Mouse (Mus musculus) hindbrain, embryonic 14.5 days (tissue): ENCODE data around the gene Cant1. TPM values are rescaled to one million over a fixed set of nuclear protein-coding genes. Genes with fewer than 3 reads are reported as not detected.

ENCODE experiments used
- ATAC-seq: fragments of 200-750 bp; cut with Nextera tagmentation; 2 replicates; pipeline ENCODE4 v1.8.0; 2017; ENCODE audit warnings: moderate number of reproducible peaks, mild to moderate bottlenecking, moderate TSS enrichment, moderate library complexity; ENCODE audit not compliant: low FRiP score
- DNase-seq: peaks from one replicate; pipeline ENCODE4 v3.0.0-alpha.2; 2015; ENCODE audit warnings: low spot score
- H3K27ac ChIP-seq: fragments of 300-500 bp; sonication (generic); 2 replicates; pipeline ENCODE4 v1.5.1; 2014; ENCODE audit warnings: mild to moderate bottlenecking, moderate library complexity
- H3K27me3 ChIP-seq: fragments of 300-500 bp; sonication (generic); 2 replicates; pipeline ENCODE4 v1.6.1; 2014; ENCODE audit warnings: mild to moderate bottlenecking, low read length, mixed read lengths; ENCODE audit not compliant: control insufficient read depth, insufficient read depth
- H3K36me3 ChIP-seq: fragments of 300-500 bp; sonication (generic); replicated peaks from 2 replicates; pipeline ENCODE4 v1.6.1; 2014; ENCODE audit not compliant: control insufficient read depth, insufficient read depth
- H3K4me1 ChIP-seq: fragments of 300-500 bp; sonication (generic); replicated peaks from 2 replicates; pipeline ENCODE4 v1.6.1; 2014; ENCODE audit warnings: antibody characterized with exemption, low read length, mixed read lengths; ENCODE audit not compliant: control insufficient read depth, insufficient read depth
- H3K4me2 ChIP-seq: fragments of 300-500 bp; sonication (generic); replicated peaks from 2 replicates; pipeline ENCODE4 v1.6.1; 2014; ENCODE audit warnings: mild to moderate bottlenecking, moderate library complexity
- H3K4me3 ChIP-seq: fragments of 300-500 bp; sonication (generic); replicated peaks from 2 replicates; pipeline ENCODE4 v1.5.1; 2014; ENCODE audit warnings: mild to moderate bottlenecking, low read length
- H3K9ac ChIP-seq: fragments of 300-500 bp; sonication (generic); 2 replicates; pipeline ENCODE4 v1.6.1; 2014
- H3K9me3 ChIP-seq: fragments of 300-500 bp; sonication (generic); 2 replicates; pipeline ENCODE4 v1.6.1; 2016; ENCODE audit warnings: low read length; ENCODE audit not compliant: control insufficient read depth
- WGBS: fragments of 180-500 bp; shearing (Covaris S2); extraction: QIAGEN DNeasy Blood & Tissue Kit; methylation state at CpG from one replicate; pipeline ENCODE4 v1.1.7; 2014; 5-methylcytosine and 5-hydroxymethylcytosine counted together
- polyA plus RNA-seq: library from polyadenylated mRNA; unstranded; fragments of >200 nt; fragmentation: Nextera tagmentation; extraction: Ambion mirVana; gene quantifications from 2 replicates; pipeline ENCODE4 v1.2.1, GENCODE M21; 2014

Cant1 gene
- polyA plus RNA-seq, 1 experiment from 2014 or later: 25.4 TPM

- ATAC-seq: no peak
- Histone ChIP-seq H3K4me2 (no peak overlapping the region), H3K27ac (no peak overlapping the region), H3K4me3 (no peak overlapping the region), H3K27me3 (no peaks in the 10 kb centered on the region), H3K4me1 (no peaks in the 10 kb centered on the region), H3K36me3 (no peaks in the 10 kb centered on the region), H3K9me3 (no peaks in the 10 kb centered on the region), H3K9ac (no peak overlapping the region)
- DNase-seq: no peak
- WGBS: 78% methylated on average over 8 of the region's 8 CpGs
Observed at GRCm38 (mm10) chr11:118369657-118370056, 49.2 kb downstream of the Cant1 start.

DNA sequence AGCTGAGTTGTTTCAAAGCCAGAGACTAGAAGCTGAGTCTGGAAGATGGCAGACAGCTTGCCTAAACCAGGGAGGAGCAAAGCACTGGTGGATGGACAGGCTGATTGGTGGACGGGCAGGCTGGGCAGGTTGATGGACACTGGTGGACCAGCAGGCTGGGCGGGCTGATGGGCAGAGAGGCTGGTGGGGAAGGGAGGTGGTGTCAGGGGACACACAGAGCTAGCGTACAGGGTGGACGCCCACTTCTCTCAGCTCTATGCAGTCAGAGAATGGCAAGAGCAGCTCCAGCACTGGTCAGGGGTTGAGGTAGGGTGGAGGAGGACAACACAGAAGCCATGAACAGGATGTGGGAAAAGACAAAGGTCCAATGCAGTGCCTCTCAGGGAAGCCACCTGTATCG lies 49.6 kb downstream of the Cant1 start:
- Histone ChIP-seq H3K36me3 (no peaks in the 10 kb centered on the region), H3K4me3 (no peak overlapping the region), H3K9ac (no peak overlapping the region), H3K9me3 (no peaks in the 10 kb centered on the region), H3K4me2 (no peak overlapping the region), H3K4me1 (no peaks in the 10 kb centered on the region), H3K27ac (no peak overlapping the region), H3K27me3 (no peaks in the 10 kb centered on the region)
- WGBS: 91% methylated on average over 5 of the region's 5 CpGs
- DNase-seq: no peak
- ATAC-seq: no peak

- no peak overlapping the region for H3K9ac ChIP-seq
- ATAC-seq: no peak
- no peak for DNase-seq
- 0 out of 2 replicates have a peak, but pooled peaks cover 3% of the 10 kb centered on the region for H3K4me1 ChIP-seq
- no peaks in the 10 kb centered on the region for H3K36me3 ChIP-seq
- H3K4me2 ChIP-seq: no peak overlapping the region
- no peaks in the 10 kb centered on the region for H3K27me3 ChIP-seq
- 64% methylated on average over 3 of the region's 3 CpGs for WGBS
- H3K27ac ChIP-seq: no peak overlapping the region
- no peak overlapping the region for H3K4me3 ChIP-seq
- H3K9me3 ChIP-seq: no peaks in the 10 kb centered on the region
Observed at GRCm38 (mm10) chr11:118368330-118368729, 50.6 kb downstream of the Cant1 start.

DNA sequence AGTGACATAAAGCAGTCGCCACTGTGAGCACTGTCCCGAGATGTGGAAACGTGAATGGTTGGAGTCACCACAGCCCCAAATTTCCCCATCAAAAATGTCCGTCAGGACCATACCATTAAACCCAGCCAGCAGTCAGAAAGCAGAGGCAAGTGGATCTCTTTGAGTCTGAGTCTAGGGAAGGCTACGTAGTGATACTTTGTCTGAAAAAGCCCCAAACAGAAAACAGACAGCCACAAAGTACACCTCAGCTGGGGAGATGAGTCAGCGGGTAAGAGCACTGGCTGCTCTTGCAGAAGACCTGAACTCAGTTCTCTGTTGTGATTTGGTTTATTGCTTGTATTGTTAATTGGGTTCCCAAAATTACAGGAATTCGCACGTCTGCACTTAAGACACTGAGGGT lies 52.3 kb downstream of the Cant1 start:
- peaks cover 8% of the 10 kb centered on the region; the same call in 1 of the 2 replicates for H3K4me1 ChIP-seq
- no peak for DNase-seq
- H3K9me3 ChIP-seq: no peaks in the 10 kb centered on the region
- no peaks in the 10 kb centered on the region for H3K36me3 ChIP-seq
- no peak for ATAC-seq
- no peaks in the 10 kb centered on the region for H3K27me3 ChIP-seq
- H3K4me3 ChIP-seq: no peak overlapping the region
- H3K9ac ChIP-seq: no peak overlapping the region
- no peak overlapping the region for H3K27ac ChIP-seq
- H3K4me2 ChIP-seq: no peak overlapping the region
- WGBS: 81% methylated on average over 8 of the region's 8 CpGs

GRCm38 (mm10) chr11:118366108-118366507 lies 52.8 kb downstream of the Cant1 start:
- Histone ChIP-seq H3K27me3 (no peaks in the 10 kb centered on the region), H3K36me3 (no peaks in the 10 kb centered on the region), H3K27ac (no peak overlapping the region), H3K9ac (no peak overlapping the region), H3K4me3 (no peak overlapping the region), H3K4me1 (peaks cover 8% of the 10 kb centered on the region; the same call in 1 of the 2 replicates), H3K4me2 (no peak overlapping the region), H3K9me3 (no peaks in the 10 kb centered on the region)
- ATAC-seq: no peak
- 73% methylated on average over 3 of the region's 3 CpGs for WGBS
- no peak for DNase-seq

DNA sequence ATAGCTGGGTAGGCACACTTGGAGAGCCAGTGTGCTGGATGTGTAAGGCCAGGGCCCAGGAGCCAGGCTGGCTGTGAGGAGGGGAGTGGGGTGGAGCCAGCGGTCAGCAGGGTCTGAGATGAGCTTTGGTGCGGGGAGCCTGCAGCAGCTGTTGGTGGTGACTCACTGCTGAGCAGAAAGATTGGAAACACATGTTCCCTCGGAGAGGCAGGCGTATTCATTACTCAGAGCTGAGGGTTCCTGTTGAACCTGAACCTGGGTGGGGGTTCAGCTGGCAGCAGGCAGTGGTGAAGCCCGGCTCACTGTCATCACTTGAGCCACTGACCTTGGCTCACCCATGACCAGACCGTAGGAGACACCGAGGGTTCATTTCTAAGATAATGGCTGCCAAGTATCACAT lies 53.7 kb downstream of the Cant1 start:
- 75% methylated on average over 7 of the region's 7 CpGs for WGBS
- no peaks in the 10 kb centered on the region for H3K36me3 ChIP-seq
- peaks cover 8% of the 10 kb centered on the region; the same call in 1 of the 2 replicates for H3K4me1 ChIP-seq
- no peak overlapping the region for H3K9ac ChIP-seq
- DNase-seq (no peak), ATAC-seq (no peak)
- H3K4me2 ChIP-seq: no peak overlapping the region
- H3K27ac ChIP-seq: no peak overlapping the region
- no peaks in the 10 kb centered on the region for H3K27me3 ChIP-seq
- H3K9me3 ChIP-seq: no peaks in the 10 kb centered on the region
- no peak overlapping the region for H3K4me3 ChIP-seq

GRCm38 (mm10) chr11:118364021-118364420 lies 54.9 kb downstream of the Cant1 start:
- H3K4me3 ChIP-seq: no peak overlapping the region
- H3K27ac ChIP-seq: no peak overlapping the region
- DNase-seq (no peak), ATAC-seq (no peak)
- H3K9ac ChIP-seq: no peak overlapping the region
- no peaks in the 10 kb centered on the region for H3K9me3 ChIP-seq
- peaks cover 8% of the 10 kb centered on the region; the same call in 1 of the 2 replicates for H3K4me1 ChIP-seq
- WGBS: 88% methylated on average over 4 of the region's 4 CpGs
- no peak overlapping the region for H3K4me2 ChIP-seq
- H3K36me3 ChIP-seq: no peaks in the 10 kb centered on the region
- H3K27me3 ChIP-seq: no peaks in the 10 kb centered on the region

GRCm38 (mm10) chr11:118362971-118363518 lies 55.8 kb downstream of the Cant1 start:
- ATAC-seq (no peak), DNase-seq (no peak)
- H3K36me3 ChIP-seq: no peaks in the 10 kb centered on the region
- H3K4me3 ChIP-seq: no peak overlapping the region
- H3K27ac ChIP-seq: no peak overlapping the region
- peaks cover 8% of the 10 kb centered on the region; the same call in 1 of the 2 replicates for H3K4me1 ChIP-seq
- H3K27me3 ChIP-seq: no peaks in the 10 kb centered on the region
- H3K4me2 ChIP-seq: no peak overlapping the region
- 10% methylated on average over 8 of the region's 8 CpGs for WGBS
- no peaks in the 10 kb centered on the region for H3K9me3 ChIP-seq
- H3K9ac ChIP-seq: no peak overlapping the region

DNA sequence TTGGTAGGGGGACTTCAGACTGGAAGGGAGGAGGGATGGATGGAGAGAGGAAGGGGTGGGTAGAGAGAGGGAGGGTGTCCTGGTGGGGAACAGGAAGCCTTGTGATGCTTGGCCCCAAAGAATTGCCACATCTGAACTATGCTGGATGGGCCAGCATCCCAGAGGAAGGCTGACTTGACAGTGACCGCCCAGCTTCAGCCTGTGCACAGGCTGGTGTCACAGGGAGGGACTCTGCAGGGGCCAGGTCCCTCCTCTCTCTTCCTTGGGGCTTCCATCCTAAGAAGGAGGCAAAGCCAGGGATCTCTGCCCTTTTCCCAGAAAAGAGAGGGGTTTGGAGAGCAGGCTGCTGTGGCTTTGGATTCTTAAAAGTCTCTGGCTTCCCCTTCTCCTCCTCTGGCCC lies 56.4 kb downstream of the Cant1 start:
- Histone ChIP-seq H3K27me3 (no peaks in the 10 kb centered on the region), H3K9ac (no peak overlapping the region), H3K36me3 (no peaks in the 10 kb centered on the region), H3K27ac (no peak overlapping the region), H3K9me3 (no peaks in the 10 kb centered on the region), H3K4me3 (no peak overlapping the region), H3K4me1 (peaks cover 8% of the 10 kb centered on the region; the same call in 1 of the 2 replicates), H3K4me2 (no peak overlapping the region)
- ATAC-seq (no peak), DNase-seq (no peak)
- 64% methylated on average over 1 of the region's 1 CpGs for WGBS

GRCm38 (mm10) chr11:118360907-118361341 lies 58.0 kb downstream of the Cant1 start:
- H3K36me3 ChIP-seq: no peaks in the 10 kb centered on the region
- no peak overlapping the region for H3K27ac ChIP-seq
- no peak overlapping the region for H3K9ac ChIP-seq
- 78% methylated on average over 10 of the region's 10 CpGs for WGBS
- H3K27me3 ChIP-seq: no peaks in the 10 kb centered on the region
- H3K9me3 ChIP-seq: no peaks in the 10 kb centered on the region
- ATAC-seq (no peak), DNase-seq (no peak)
- peaks cover 8% of the 10 kb centered on the region; the same call in 1 of the 2 replicates for H3K4me1 ChIP-seq
- H3K4me3 ChIP-seq: no peak overlapping the region
- no peak overlapping the region for H3K4me2 ChIP-seq
